Mouse (Mus musculus): ENCODE measurements around the gene Rapgef1. TPM values are rescaled to one million over a fixed set of nuclear protein-coding genes. Genes with fewer than 3 reads are reported as not detected.
A peak's percentile ranks its signal among the peaks of the same experiment; 100 is the strongest.

The Rapgef1 gene
- polyA plus RNA-seq, 1 experiment from 2014 or later: 5.5 TPM

GRCm38 (mm10) chr2:29691068-29691467 is 71.5 kb downstream of the Rapgef1 start:
- no peak for ATAC-seq (ENCODE audit: insufficient read depth)
- Histone ChIP-seq H3K4me2 (no peak overlapping the region), H3K27ac (replicated peaks) (no peak overlapping the region), H3K36me3 (replicated peaks) (peaks cover 82% of the 10 kb centered on the region), H3K27me3 (no peaks in the 10 kb centered on the region), H3K9me3 (replicated peaks) (no peaks in the 10 kb centered on the region), H3K9ac (no peak overlapping the region), H3K4me3 (replicated peaks) (no peak overlapping the region), H3K4me1 (replicated peaks) (peaks cover 17% of the 10 kb centered on the region)
- 74% methylated on average over 5 of the region's 5 CpGs for WGBS (ENCODE audit: insufficient replicate concordance)

- Histone ChIP-seq H3K9me3 (replicated peaks) (no peaks in the 10 kb centered on the region), H3K27me3 (no peaks in the 10 kb centered on the region), H3K36me3 (replicated peaks) (peaks cover 82% of the 10 kb centered on the region), H3K4me3 (replicated peaks) (no peak overlapping the region), H3K9ac (no peak overlapping the region), H3K27ac (replicated peaks) (no peak overlapping the region), H3K4me1 (replicated peaks) (peaks cover 12% of the 10 kb centered on the region), H3K4me2 (no peak overlapping the region)
- 81% methylated on average over 6 of the region's 6 CpGs for WGBS (ENCODE audit: insufficient replicate concordance)
- no peak for ATAC-seq (ENCODE audit: insufficient read depth)
Measured at GRCm38 (mm10) chr2:29691507-29691906, 72.0 kb downstream of the Rapgef1 start.

- H3K4me2 ChIP-seq: no peak overlapping the region
- H3K4me1 ChIP-seq (replicated peaks): peaks cover 11% of the 10 kb centered on the region
- H3K27me3 ChIP-seq: no peaks in the 10 kb centered on the region
- no peaks in the 10 kb centered on the region for H3K9me3 ChIP-seq (replicated peaks)
- no peak for ATAC-seq (ENCODE audit: insufficient read depth)
- no peak overlapping the region for H3K4me3 ChIP-seq (replicated peaks)
- peaks cover 82% of the 10 kb centered on the region for H3K36me3 ChIP-seq (replicated peaks)
- no peak overlapping the region for H3K9ac ChIP-seq
- WGBS (ENCODE audit: insufficient replicate concordance): 73% methylated on average over 2 of the region's 2 CpGs
- H3K27ac ChIP-seq (replicated peaks): no peak overlapping the region
Measured at GRCm38 (mm10) chr2:29692192-29692591, 72.7 kb downstream of the Rapgef1 start.

- Histone ChIP-seq H3K9ac (no peak overlapping the region), H3K4me2 (no peak overlapping the region), H3K36me3 (replicated peaks) (peaks cover 86% of the 10 kb centered on the region), H3K9me3 (replicated peaks) (no peaks in the 10 kb centered on the region), H3K27ac (replicated peaks) (no peak overlapping the region), H3K27me3 (no peaks in the 10 kb centered on the region), H3K4me1 (replicated peaks) (no peaks in the 10 kb centered on the region), H3K4me3 (replicated peaks) (no peak overlapping the region)
- 75% methylated on average over 7 of the region's 7 CpGs for WGBS (ENCODE audit: insufficient replicate concordance)
- no peak for ATAC-seq (ENCODE audit: insufficient read depth)
Measured at GRCm38 (mm10) chr2:29696207-29696800, 76.8 kb downstream of the Rapgef1 start.

GRCm38 (mm10) chr2:29698421-29699290 is 79.1 kb downstream of the Rapgef1 start:
- Histone ChIP-seq H3K4me1 (replicated peaks) (peaks cover 6% of the 10 kb centered on the region), H3K36me3 (replicated peaks) (peaks cover 83% of the 10 kb centered on the region), H3K4me2 (no peak overlapping the region), H3K9me3 (replicated peaks) (no peaks in the 10 kb centered on the region), H3K9ac (no peak overlapping the region), H3K27ac (replicated peaks) (no peak overlapping the region), H3K4me3 (replicated peaks) (no peak overlapping the region), H3K27me3 (no peaks in the 10 kb centered on the region)
- no peak for ATAC-seq (ENCODE audit: insufficient read depth)
- 52% methylated on average over 6 of the region's 6 CpGs for WGBS (ENCODE audit: insufficient replicate concordance)

GRCm38 (mm10) chr2:29700898-29701297 is 81.4 kb downstream of the Rapgef1 start:
- no peak overlapping the region for H3K27ac ChIP-seq (replicated peaks)

GRCm38 (mm10) chr2:29701393-29701792 is 81.9 kb downstream of the Rapgef1 start:
- Histone ChIP-seq H3K4me2 (no peak overlapping the region), H3K27ac (replicated peaks) (no peak overlapping the region), H3K9ac (no peak overlapping the region), H3K4me3 (replicated peaks) (no peak overlapping the region), H3K36me3 (replicated peaks) (peaks cover 75% of the 10 kb centered on the region), H3K9me3 (replicated peaks) (no peaks in the 10 kb centered on the region), H3K27me3 (no peaks in the 10 kb centered on the region), H3K4me1 (replicated peaks) (peaks cover 23% of the 10 kb centered on the region)
- WGBS (ENCODE audit: insufficient replicate concordance): 76% methylated on average over 6 of the region's 6 CpGs
- ATAC-seq (ENCODE audit: insufficient read depth): no peak

More at GRCm38 (mm10) chr2:29700898-29701297, 81.4 kb downstream of the Rapgef1 start:
- Histone ChIP-seq H3K4me2 (no peak overlapping the region), H3K36me3 (replicated peaks) (peaks cover 75% of the 10 kb centered on the region), H3K27me3 (no peaks in the 10 kb centered on the region), H3K4me3 (replicated peaks) (no peak overlapping the region), H3K4me1 (replicated peaks) (peaks cover 23% of the 10 kb centered on the region), H3K9ac (no peak overlapping the region), H3K9me3 (replicated peaks) (no peaks in the 10 kb centered on the region)
- no peak for ATAC-seq (ENCODE audit: insufficient read depth)

- H3K27ac ChIP-seq (replicated peaks): no peak overlapping the region
- H3K4me3 ChIP-seq (replicated peaks): no peak overlapping the region
- H3K9ac ChIP-seq: no peak overlapping the region
- 85% methylated on average over 8 of the region's 8 CpGs for WGBS (ENCODE audit: insufficient replicate concordance)
- H3K36me3 ChIP-seq (replicated peaks): peaks cover 74% of the 10 kb centered on the region
- no peaks in the 10 kb centered on the region for H3K27me3 ChIP-seq
- H3K9me3 ChIP-seq (replicated peaks): no peaks in the 10 kb centered on the region
- ATAC-seq (ENCODE audit: insufficient read depth): no peak
- no peak overlapping the region for H3K4me2 ChIP-seq
- peaks cover 23% of the 10 kb centered on the region for H3K4me1 ChIP-seq (replicated peaks)
Measured at GRCm38 (mm10) chr2:29702189-29702588, 82.7 kb downstream of the Rapgef1 start.

- no peak overlapping the region for H3K9ac ChIP-seq
- peak overlapping the region; percentile 33; the same call in 1 of the 2 replicates for H3K27ac ChIP-seq (replicated peaks)
- H3K9me3 ChIP-seq (replicated peaks): no peaks in the 10 kb centered on the region
- ATAC-seq (ENCODE audit: insufficient read depth): peak; percentile 79
- no peak overlapping the region for H3K4me3 ChIP-seq (replicated peaks)
- WGBS (ENCODE audit: insufficient replicate concordance): 59% methylated on average over 9 of the region's 9 CpGs
- H3K36me3 ChIP-seq (replicated peaks): peaks cover 83% of the 10 kb centered on the region
- H3K4me1 ChIP-seq (replicated peaks): peaks cover 23% of the 10 kb centered on the region
- H3K4me2 ChIP-seq: peak overlapping the region; percentile 20; the same call in 1 of the 2 replicates
- no peaks in the 10 kb centered on the region for H3K27me3 ChIP-seq
Measured at GRCm38 (mm10) chr2:29703104-29704081, 83.9 kb downstream of the Rapgef1 start.

GRCm38 (mm10) chr2:29705493-29705892 is 86.0 kb downstream of the Rapgef1 start:
- ATAC-seq (ENCODE audit: insufficient read depth): no peak
- Histone ChIP-seq H3K4me2 (no peak overlapping the region), H3K27me3 (no peaks in the 10 kb centered on the region), H3K27ac (replicated peaks) (no peak overlapping the region), H3K9me3 (replicated peaks) (no peaks in the 10 kb centered on the region), H3K4me1 (replicated peaks) (peaks cover 23% of the 10 kb centered on the region), H3K9ac (no peak overlapping the region), H3K36me3 (replicated peaks) (peaks cover 76% of the 10 kb centered on the region), H3K4me3 (replicated peaks) (no peak overlapping the region)
- 72% methylated on average over 3 of the region's 3 CpGs for WGBS (ENCODE audit: insufficient replicate concordance)
